28 mouse cellular contexts compared by ENCODE assay signal in genomic region chr9:36948181-36948580, GRCm38 (mm10).
A peak's percentile ranks its signal among the peaks of the same experiment; 100 is the strongest.
DNase-seq lines count a peak whose midpoint lies in the region; ATAC-seq and TF ChIP-seq lines count a peak whose summit lies in the region.
"Had no signal": no experiment of that assay in that cellular context is flagged by ENCODE, and none has a peak within 500 bp of the region (broad histone marks: within the 10 kb centered on the region; RNA-seq: fewer than 3 reads in every experiment).

No protein-coding gene starts in this region.

- no peak for TF ChIP-seq POLR2A in cortical plate, adult 2 months (IDR thresholded peaks at IDR 0.05; ENCODE audit: extremely low read depth, insufficient read depth, low read length)

- H3K4me1 ChIP-seq in cortical plate, adult 2 months (ENCODE audit: control insufficient read depth, insufficient read depth, low read length), result peaks cover 17% of the 10 kb centered on the region
- H3K4me1 ChIP-seq: liver, embryonic 15.5 days; megakaryocyte, embryonic 14.5 days had no signal

- no peak for DNase-seq in frontal cortex, postnatal 14 days (ENCODE audit: low spot score in 2 of 2)
- no peak for DNase-seq in left cerebral cortex, adult 2 months (ENCODE audit: extremely low spot score in 1 of 2, low spot score in 2 of 2)
- DNase-seq in left cerebral cortex, adult 18-20 months (ENCODE audit: low spot score in 2 of 2), result no peak
- peak; percentile 30 for DNase-seq in fat pad, adult 2 months (ENCODE audit: extremely low read depth, low read depth, low spot score)
- DNase-seq in adrenal gland, adult 18-20 months (ENCODE audit: low spot score in 2 of 2), result no peak
- DNase-seq: adrenal gland, postnatal 36 days; cerebellum, adult 9-10 months; forebrain, postnatal 0 days; heart, postnatal 4 days; kidney, adult 18-20 months; kidney, postnatal 4 days; layer of hippocampus, adult 9-11 months; liver; thymus, postnatal 14 days had no signal

- no peak for TF ChIP-seq CTCF in left cerebral cortex, adult 2 months (IDR thresholded peaks at IDR 0.05)
- TF ChIP-seq CTCF in cortical plate, adult 2 months (IDR thresholded peaks at IDR 0.05; ENCODE audit: extremely low read depth, insufficient read depth, low read length), result no peak

- peak; percentile 27; the same call in 1 of the 2 replicates for ATAC-seq in frontal cortex, adult (ENCODE audit: low TSS enrichment)
- ATAC-seq: CD4-positive, CD25-positive, alpha-beta regulatory T cell, adult 4 months; forebrain, postnatal 0 days; inflammation-experienced regulatory T-cells, adult 6 months; midbrain, embryonic 16.5 days had no signal

- H3K4me3 ChIP-seq in left cerebral cortex, adult 2 months, result no peak overlapping the region
- no peak overlapping the region for H3K4me3 ChIP-seq in cortical plate, adult 2 months (ENCODE audit: insufficient read depth, low read length)
- H3K4me3 ChIP-seq: embryonic facial prominence, embryonic 13.5 days; heart, embryonic 10.5 days; limb, embryonic 10.5 days; liver, embryonic 15.5 days; megakaryocyte, embryonic 14.5 days; myocyte; neural tube, embryonic 13.5 days had no signal

- intact Hi-C loops in left cerebral cortex, adult 2 months (cut with DNase I), result no loop called here

- H3K27ac ChIP-seq in left cerebral cortex, adult 2 months, result peak overlapping the region; percentile 94
- peak overlapping the region; percentile 5 for H3K27ac ChIP-seq in cortical plate, adult 2 months (ENCODE audit: insufficient read depth, low read length)
- H3K27ac ChIP-seq: embryonic facial prominence, embryonic 13.5 days; heart, embryonic 10.5 days; hindbrain, embryonic 14.5 days; limb, embryonic 10.5 days; liver, embryonic 15.5 days; neural tube, embryonic 13.5 days; stomach, postnatal 0 days had no signal
